Mouse (Mus musculus) G1E (cell line): ENCODE results near the gene Ubtf. TPM values are rescaled to one million over a fixed set of nuclear protein-coding genes. Genes with fewer than 3 reads are reported as not detected.

ENCODE experiments used
- ATAC-seq: 2 replicates; pipeline ENCODE4 v1.8.0; 2016; ENCODE audit warnings: mild to moderate bottlenecking; ENCODE audit not compliant: insufficient number of reproducible peaks, poor library complexity, low FRiP score, severe bottlenecking; ENCODE audit errors: extremely low read depth
- DNase-seq: peaks from one replicate; pipeline ENCODE4 v3.0.0; 2012; ENCODE audit warnings: low spot score
- H3K27me3 ChIP-seq: 2 replicates; pipeline ENCODE4 v1.6.1; 2012; ENCODE audit warnings: mild to moderate bottlenecking, low read length, inconsistent platforms; ENCODE audit not compliant: insufficient read depth
- H3K36me3 ChIP-seq: replicated peaks from 2 replicates; pipeline ENCODE3; 2012; ENCODE audit warnings: mild to moderate bottlenecking, inconsistent platforms
- H3K4me1 ChIP-seq: 2 replicates; pipeline ENCODE4 v1.6.1; 2012; ENCODE audit warnings: low read depth, low read length, inconsistent platforms, mixed read lengths; ENCODE audit not compliant: insufficient read depth
- H3K4me3 ChIP-seq: 2 replicates; pipeline ENCODE4 v1.5.1; 2012; ENCODE audit warnings: low read depth, mild to moderate bottlenecking, inconsistent platforms, low read length, moderate library complexity, mixed read lengths
- H3K9me3 ChIP-seq: replicated peaks from 2 replicates; pipeline ENCODE4 v1.6.1; 2012; ENCODE audit warnings: inconsistent platforms
- CTCF ChIP-seq: IDR thresholded peaks from 2 replicates; pipeline ENCODE4 v1.5.1; 2012; ENCODE audit warnings: low read depth, low read length, inconsistent platforms, mixed read lengths
- GATA1 ChIP-seq: IDR thresholded peaks from 2 replicates; pipeline ENCODE4 v1.6.1; 2012; ENCODE audit warnings: borderline replicate concordance, low read length, inconsistent platforms, mixed read lengths
- GATA2 ChIP-seq: IDR thresholded peaks from 2 replicates; pipeline ENCODE4 v1.6.1; 2012; ENCODE audit warnings: low read depth, low read length, inconsistent platforms, borderline replicate concordance
- POLR2AphosphoS5 ChIP-seq: IDR thresholded peaks from 2 replicates; pipeline ENCODE4 v1.6.1; 2012; ENCODE audit warnings: low read depth, low read length, inconsistent platforms; ENCODE audit not compliant: insufficient replicate concordance
- TAL1 ChIP-seq: conservative IDR thresholded peaks from 2 replicates; pipeline ENCODE4 v1.6.1; 2012; ENCODE audit warnings: low read depth, low read length, inconsistent platforms, mixed read lengths
- polyA plus RNA-seq: library from polyadenylated mRNA; stranded (reverse); fragments of >175 nt; gene quantifications from 2 replicates; pipeline ENCODE4 v1.2.3, GENCODE M21; 2012
- total RNA-seq, 2 experiments: library from RNA; stranded (forward) in 1 of 2; stranded (reverse) in 1 of 2; fragments of 200-1000 nt in 1 of 2; fragments of >200 nt in 1 of 2; fragmentation: Nextera tagmentation in 1 of 2; gene quantifications; 2 replicates each; pipeline ENCODE4 v1.2.3; 2014 to 2017

The Ubtf gene
- total and polyA plus RNA-seq, 3 experiments, result 74.7 to 180 (median 151) TPM

GRCm38 (mm10) chr11:102355501-102355900, 36.0 kb upstream of the Ubtf start:
- TF ChIP-seq CTCF (no peak), TAL1 (no peak), GATA1 (no peak), GATA2 (no peak), POLR2AphosphoS5 (no peak)
- Histone ChIP-seq H3K4me3 (no peak overlapping the region), H3K27me3 (peaks cover 94% of the 10 kb centered on the region), H3K4me1 (peaks cover 12% of the 10 kb centered on the region), H3K9me3 (no peaks in the 10 kb centered on the region), H3K36me3 (no peaks in the 10 kb centered on the region)
- DNase-seq (no peak), ATAC-seq (no peak)

- no peak for ATAC-seq
- Histone ChIP-seq H3K36me3 (no peaks in the 10 kb centered on the region), H3K9me3 (no peaks in the 10 kb centered on the region), H3K27me3 (peaks cover 92% of the 10 kb centered on the region), H3K4me1 (peaks cover 12% of the 10 kb centered on the region), H3K4me3 (no peak overlapping the region)
- TF ChIP-seq GATA2 (no peak), GATA1 (no peak), TAL1 (no peak), POLR2AphosphoS5 (no peak), CTCF (no peak)
- no peak for DNase-seq
These were observed 33.5 kb upstream of the Ubtf start for GRCm38 (mm10) chr11:102353021-102353431.

- Histone ChIP-seq H3K9me3 (no peaks in the 10 kb centered on the region), H3K27me3 (peaks cover 91% of the 10 kb centered on the region), H3K4me1 (peaks cover 12% of the 10 kb centered on the region), H3K36me3 (no peaks in the 10 kb centered on the region), H3K4me3 (no peak overlapping the region)
- ATAC-seq (no peak), DNase-seq (no peak)
- TF ChIP-seq CTCF (no peak), GATA2 (no peak), POLR2AphosphoS5 (no peak), GATA1 (no peak), TAL1 (no peak)
These were observed 32.8 kb upstream of the Ubtf start for GRCm38 (mm10) chr11:102352378-102352777.

- Histone ChIP-seq H3K36me3 (no peaks in the 10 kb centered on the region), H3K9me3 (no peaks in the 10 kb centered on the region), H3K4me3 (no peak overlapping the region), H3K27me3 (peaks cover 86% of the 10 kb centered on the region), H3K4me1 (peaks cover 12% of the 10 kb centered on the region)
- TF ChIP-seq POLR2AphosphoS5, result no peak
- TF ChIP-seq TAL1, result no peak
- no peak for TF ChIP-seq GATA2
- TF ChIP-seq GATA1, result no peak
- no peak for TF ChIP-seq CTCF
- ATAC-seq, result no peak
- no peak for DNase-seq
These were observed 31.5 kb upstream of the Ubtf start for GRCm38 (mm10) chr11:102350981-102351523.

- Histone ChIP-seq H3K4me1 (peaks cover 10% of the 10 kb centered on the region), H3K27me3 (peaks cover 83% of the 10 kb centered on the region), H3K36me3 (no peaks in the 10 kb centered on the region), H3K9me3 (no peaks in the 10 kb centered on the region), H3K4me3 (no peak overlapping the region)
- TF ChIP-seq CTCF (no peak), POLR2AphosphoS5 (no peak), GATA2 (no peak), TAL1 (no peak), GATA1 (no peak)
- DNase-seq (no peak), ATAC-seq (no peak)
These were observed 30.9 kb upstream of the Ubtf start for GRCm38 (mm10) chr11:102350416-102350815.

- no peaks in the 10 kb centered on the region for H3K36me3 ChIP-seq
- peaks cover 86% of the 10 kb centered on the region for H3K27me3 ChIP-seq
- H3K4me3 ChIP-seq, result no peak overlapping the region
- H3K9me3 ChIP-seq, result no peaks in the 10 kb centered on the region
- TF ChIP-seq POLR2AphosphoS5, result no peak
- TF ChIP-seq GATA2, result no peak
- ATAC-seq (no peak), DNase-seq (no peak)
- H3K4me1 ChIP-seq, result peaks cover 9% of the 10 kb centered on the region
These were observed 29.8 kb upstream of the Ubtf start for GRCm38 (mm10) chr11:102349189-102349954.
